Mouse (Mus musculus) testis, adult 2 months (tissue): ENCODE data around the gene Erich4.
"Not testable (repeated sequence)": the region's sequence is repeated elsewhere in the genome, so short reads cannot be mapped to it uniquely, and the experiment has no call there.

Experiments
- CTCF ChIP-seq: fragments of 200-500 bp; IDR thresholded peaks from 2 replicates; pipeline ENCODE4 v1.5.1; 2012; ENCODE audit warnings: low read depth, mild to moderate bottlenecking, inconsistent platforms, low read length, moderate library complexity; ENCODE audit not compliant: control insufficient read depth, insufficient read depth, insufficient replicate concordance
- POLR2A ChIP-seq: fragments of 200-500 bp; IDR thresholded peaks from 2 replicates; pipeline ENCODE4 v1.6.1; 2012; ENCODE audit warnings: low read depth, mild to moderate bottlenecking, inconsistent platforms, low read length, moderate library complexity; ENCODE audit not compliant: control insufficient read depth

- not testable (repeated sequence) for TF ChIP-seq POLR2A, CTCF
Measured at GRCm38 (mm10) chr7:25573806-25574205, 41.9 kb downstream of the Erich4 start.
